Mouse (Mus musculus) C2C12 (cell line): ENCODE measurements at regions not wholly inside any gene's neighbourhood (a gene's known extent, or its start where the extent isn't known, plus 50 kb on each side); places are given as distances from the start of the nearest gene placed in this dataset.
A peak's percentile ranks its signal among the peaks of the same experiment; 100 is the strongest.

ENCODE experiments used
- H3K27me3 ChIP-seq: one replicate; pipeline ENCODE4 v1.6.1; 2011; ENCODE audit not compliant: control insufficient read depth, insufficient read depth, insufficient read length
- H3K36me3 ChIP-seq: one replicate; pipeline ENCODE4 v1.6.1; 2011; ENCODE audit not compliant: control insufficient read depth, insufficient read depth
- H3K4me3 ChIP-seq: one replicate; pipeline ENCODE4 v1.5.1; 2011; ENCODE audit warnings: mild to moderate bottlenecking, control low read depth; ENCODE audit not compliant: poor library complexity, insufficient read depth, severe bottlenecking
- H3K79me2 ChIP-seq: one replicate; pipeline ENCODE4 v1.6.1; 2011; ENCODE audit not compliant: control insufficient read depth, insufficient read depth
- H3K79me3 ChIP-seq: one replicate; pipeline ENCODE4 v1.6.1; 2011; ENCODE audit warnings: low read depth, control low read depth
- H3ac ChIP-seq: one replicate; pipeline ENCODE3; 2011; ENCODE audit warnings: low read depth; ENCODE audit not compliant: control insufficient read depth, insufficient read length
- CEBPB ChIP-seq: IDR thresholded peaks from one replicate; pipeline ENCODE4 v1.6.1; 2011; ENCODE audit warnings: low read depth, mild to moderate bottlenecking, control low read depth, moderate library complexity
- CTCF ChIP-seq: IDR thresholded peaks from one replicate; pipeline ENCODE4 v1.5.1; 2011; ENCODE audit not compliant: control insufficient read depth, insufficient read depth, insufficient read length
- FOSL1 ChIP-seq: IDR thresholded peaks from one replicate; pipeline ENCODE4 v1.8.0; 2011; ENCODE audit warnings: mild to moderate bottlenecking, low read length; ENCODE audit not compliant: poor library complexity, insufficient read depth, severe bottlenecking
- MAX ChIP-seq: IDR thresholded peaks from one replicate; pipeline ENCODE4 v1.6.1; 2011; ENCODE audit warnings: mild to moderate bottlenecking, control low read depth
- MYOD1 ChIP-seq: IDR thresholded peaks from one replicate; pipeline ENCODE4 v1.6.1; 2011; ENCODE audit warnings: low read depth; ENCODE audit not compliant: control insufficient read depth, insufficient read length
- MYOG ChIP-seq: IDR thresholded peaks from one replicate; pipeline ENCODE4 v1.6.1; 2011; ENCODE audit not compliant: control insufficient read depth, insufficient read length; ENCODE audit errors: extremely low read depth
- USF1 ChIP-seq: IDR thresholded peaks from one replicate; pipeline ENCODE4 v1.6.1; 2011; ENCODE audit warnings: low read depth, mild to moderate bottlenecking, control low read depth, moderate library complexity

- no peaks in the 10 kb centered on the region for H3K36me3 ChIP-seq
- no peak overlapping the region for H3K4me3 ChIP-seq
- no peak overlapping the region for H3ac ChIP-seq
- H3K79me2 ChIP-seq, result no peaks in the 10 kb centered on the region
- no peaks in the 10 kb centered on the region for H3K27me3 ChIP-seq
- TF ChIP-seq MYOG, result no peak
- no peak for TF ChIP-seq MAX
- no peak for TF ChIP-seq CTCF
- no peak for TF ChIP-seq CEBPB
- TF ChIP-seq MYOD1, result no peak
- TF ChIP-seq FOSL1, result no peak
- no peak for TF ChIP-seq USF1
- no peaks in the 10 kb centered on the region for H3K79me3 ChIP-seq
Observed at GRCm38 (mm10) chr17:75917020-75917419, 365.3 kb upstream of the Fam98a start.

DNA sequence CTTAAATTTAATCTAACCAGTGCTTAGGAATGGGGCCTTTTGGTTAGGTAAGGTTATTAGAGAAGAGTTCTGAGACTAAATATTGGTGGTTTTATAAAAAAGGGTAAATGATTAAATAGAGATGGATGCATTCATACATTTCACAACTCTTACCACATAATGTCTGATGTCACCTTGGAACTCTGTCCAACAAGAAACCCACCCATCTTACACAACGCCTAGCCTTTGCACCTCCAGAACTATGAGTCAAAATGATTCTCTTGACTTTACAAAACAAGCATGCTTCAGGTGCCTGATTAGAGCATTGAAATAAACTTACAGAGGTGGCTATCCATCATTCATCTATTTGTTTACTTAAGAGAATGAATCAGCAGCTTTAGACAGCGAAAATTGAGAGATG is 364.8 kb upstream of the Fam98a start:
- H3ac ChIP-seq, result no peak overlapping the region
- no peak overlapping the region for H3K4me3 ChIP-seq
- no peaks in the 10 kb centered on the region for H3K79me2 ChIP-seq
- H3K79me3 ChIP-seq, result no peaks in the 10 kb centered on the region
- H3K36me3 ChIP-seq, result no peaks in the 10 kb centered on the region
- no peak for TF ChIP-seq MAX
- no peak for TF ChIP-seq CTCF
- TF ChIP-seq FOSL1, result no peak
- TF ChIP-seq MYOD1, result no peak
- TF ChIP-seq CEBPB, result peak; percentile 76
- no peak for TF ChIP-seq MYOG
- no peak for TF ChIP-seq USF1
- H3K27me3 ChIP-seq, result no peaks in the 10 kb centered on the region

DNA sequence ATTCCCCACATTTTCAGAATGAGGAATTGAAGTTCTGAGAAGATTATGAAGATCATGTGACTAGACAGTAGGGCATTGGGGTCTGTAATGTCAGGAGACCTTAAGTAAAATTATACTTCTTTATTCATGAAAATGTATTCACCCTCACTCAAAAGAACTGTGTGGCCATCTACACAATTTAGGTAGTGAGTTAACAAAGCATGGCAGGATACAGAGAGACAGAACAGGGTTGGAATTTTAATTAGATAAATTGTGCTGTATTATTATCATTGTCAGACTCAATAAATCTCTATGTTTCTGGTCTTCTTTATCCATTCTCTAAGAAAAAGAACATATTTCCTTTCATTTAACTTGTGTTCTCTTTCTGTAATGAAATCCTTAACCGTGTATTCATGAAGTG is 363.5 kb upstream of the Fam98a start:
- H3K79me3 ChIP-seq, result no peaks in the 10 kb centered on the region
- no peak overlapping the region for H3K4me3 ChIP-seq
- no peaks in the 10 kb centered on the region for H3K27me3 ChIP-seq
- no peak overlapping the region for H3ac ChIP-seq
- no peaks in the 10 kb centered on the region for H3K79me2 ChIP-seq
- no peaks in the 10 kb centered on the region for H3K36me3 ChIP-seq
- no peak for TF ChIP-seq MAX
- TF ChIP-seq CTCF, result no peak
- TF ChIP-seq MYOG, result no peak
- TF ChIP-seq CEBPB, result no peak
- no peak for TF ChIP-seq USF1
- TF ChIP-seq FOSL1, result no peak
- TF ChIP-seq MYOD1, result no peak

DNA sequence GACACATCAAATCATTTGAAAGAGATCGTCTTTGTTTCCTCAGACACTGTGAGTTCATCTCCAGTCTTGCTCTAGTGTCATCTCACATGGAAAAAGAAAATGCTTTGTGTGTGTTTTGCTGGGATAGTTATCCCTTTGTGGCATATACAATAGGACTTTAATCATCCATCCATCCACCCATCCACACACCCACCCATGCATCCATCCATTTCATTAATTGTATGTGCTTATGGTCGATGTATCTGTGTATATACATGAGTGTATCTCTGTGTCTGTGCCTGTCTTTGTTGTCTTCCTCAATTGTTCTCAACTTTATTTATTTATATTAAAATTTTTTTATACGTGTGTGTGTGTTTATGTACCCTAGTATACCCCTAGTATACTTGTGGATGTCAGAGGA is 355.3 kb upstream of the Fam98a start:
- TF ChIP-seq MYOG (no peak), CEBPB (no peak), MYOD1 (no peak), CTCF (no peak), MAX (no peak), FOSL1 (no peak), USF1 (no peak)
- Histone ChIP-seq H3ac (no peak overlapping the region), H3K79me2 (no peaks in the 10 kb centered on the region), H3K36me3 (no peaks in the 10 kb centered on the region), H3K4me3 (no peak overlapping the region), H3K27me3 (no peaks in the 10 kb centered on the region), H3K79me3 (no peaks in the 10 kb centered on the region)

DNA sequence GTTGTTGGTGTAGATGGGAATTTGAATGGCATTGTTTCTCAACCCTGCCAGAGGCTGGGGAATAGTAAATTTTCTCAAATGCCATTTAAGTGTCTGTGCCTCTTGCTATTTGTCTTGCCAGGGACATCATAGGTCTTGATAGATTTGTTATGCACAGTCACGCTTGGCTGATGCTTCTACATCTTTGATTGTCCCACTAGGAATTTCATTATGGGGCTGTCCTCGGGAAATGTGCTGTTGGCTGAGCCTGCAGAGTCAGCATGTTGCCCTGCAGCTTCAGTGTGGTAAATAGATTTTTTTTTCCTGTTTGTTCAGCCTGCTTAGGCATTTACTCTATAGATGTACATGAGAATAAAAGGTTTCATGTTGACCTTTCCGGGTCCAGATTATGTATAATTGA is 354.9 kb upstream of the Fam98a start:
- H3K27me3 ChIP-seq, result no peaks in the 10 kb centered on the region
- no peak overlapping the region for H3K4me3 ChIP-seq
- H3K36me3 ChIP-seq, result no peaks in the 10 kb centered on the region
- no peak overlapping the region for H3ac ChIP-seq
- no peaks in the 10 kb centered on the region for H3K79me3 ChIP-seq
- TF ChIP-seq CTCF (no peak), FOSL1 (no peak), MYOD1 (no peak), MAX (no peak), CEBPB (no peak), USF1 (no peak), MYOG (no peak)
- no peaks in the 10 kb centered on the region for H3K79me2 ChIP-seq

GRCm38 (mm10) chr17:75895436-75895835 is 343.7 kb upstream of the Fam98a start:
- TF ChIP-seq MAX (no peak), CTCF (no peak), USF1 (peak; percentile 84)
- Histone ChIP-seq H3K79me3 (no peaks in the 10 kb centered on the region), H3K79me2 (no peaks in the 10 kb centered on the region), H3K27me3 (no peaks in the 10 kb centered on the region), H3K4me3 (no peak overlapping the region), H3ac (no peak overlapping the region), H3K36me3 (no peaks in the 10 kb centered on the region)
